Mouse (Mus musculus) left cerebral cortex, adult 2 months (tissue): ENCODE results near the gene Cdc14a. TPM values are rescaled to one million over a fixed set of nuclear protein-coding genes. Genes with fewer than 3 reads are reported as not detected.

Experiments used
- DNase-seq, 2 experiments: peaks; one replicate each; pipeline ENCODE4 v3.0.0; 2021 to 2022; ENCODE audit warnings: low spot score in 2 of 2, mixed read lengths in 1 of 2; ENCODE audit errors: extremely low spot score in 1 of 2
- H3K27ac ChIP-seq: fragments of 200-600 bp; 2 replicates; pipeline ENCODE4 v1.8.1; 2022
- H3K4me3 ChIP-seq: fragments of 200-600 bp; 2 replicates; pipeline ENCODE4 v1.8.1; 2022
- CTCF ChIP-seq: fragments of 200-600 bp; IDR thresholded peaks from 2 replicates; pipeline ENCODE4 v1.8.1; 2022; ENCODE audit warnings: antibody characterized with exemption, mild to moderate bottlenecking, moderate library complexity
- intact Hi-C: fragments of 180-260 bp; cut with DNase I; formaldehyde crosslinking; loops from one replicate; pipeline ENCODE4 v1.15.1; 2025
- total RNA-seq, 2 experiments: library from RNA; stranded (reverse); gene quantifications; 2 replicates each; pipeline ENCODE4 v1.2.3; 2021

The Cdc14a gene
- total RNA-seq, 2 experiments from 2014 or later = 2.6 to 4.5 TPM

- H3K4me3 ChIP-seq = no peak overlapping the region
- no peak for TF ChIP-seq CTCF
- intact Hi-C loops = no loop called here
- DNase-seq = no peak
- no peak overlapping the region for H3K27ac ChIP-seq
Measured at GRCm38 (mm10) chr3:116283996-116284395, 139.8 kb downstream of the Cdc14a start.

- H3K27ac ChIP-seq = no peak overlapping the region
- DNase-seq = no peak
- no peak for TF ChIP-seq CTCF
- intact Hi-C loops = no loop called here
- H3K4me3 ChIP-seq = no peak overlapping the region
Measured at GRCm38 (mm10) chr3:116281663-116282062, 142.2 kb downstream of the Cdc14a start.

GRCm38 (mm10) chr3:116277146-116277545, 146.7 kb downstream of the Cdc14a start:
- intact Hi-C loops = no loop called here
- TF ChIP-seq CTCF = no peak
- H3K27ac ChIP-seq = no peak overlapping the region
- DNase-seq = no peak
- H3K4me3 ChIP-seq = no peak overlapping the region

GRCm38 (mm10) chr3:116271679-116272078, 152.2 kb downstream of the Cdc14a start:
- DNase-seq = no peak
- intact Hi-C loops = no loop called here
- TF ChIP-seq CTCF = no peak
- Histone ChIP-seq H3K4me3 (no peak overlapping the region), H3K27ac (no peak overlapping the region)

- H3K27ac ChIP-seq = no peak overlapping the region
- no peak overlapping the region for H3K4me3 ChIP-seq
- no peak for DNase-seq
- no peak for TF ChIP-seq CTCF
- intact Hi-C loops = no loop called here
Measured at GRCm38 (mm10) chr3:116267036-116267654, 156.7 kb downstream of the Cdc14a start.

- intact Hi-C loops = no loop called here
- no peak for DNase-seq
- H3K27ac ChIP-seq = no peak overlapping the region
- no peak overlapping the region for H3K4me3 ChIP-seq
- no peak for TF ChIP-seq CTCF
Measured at GRCm38 (mm10) chr3:116266360-116266759, 157.5 kb downstream of the Cdc14a start.

- no peak for DNase-seq
- TF ChIP-seq CTCF = no peak
- intact Hi-C loops = no loop called here
- Histone ChIP-seq H3K27ac (no peak overlapping the region), H3K4me3 (no peak overlapping the region)
Measured at GRCm38 (mm10) chr3:116263977-116264376, 159.9 kb downstream of the Cdc14a start.

GRCm38 (mm10) chr3:116263061-116263460, 160.8 kb downstream of the Cdc14a start:
- no peak overlapping the region for H3K27ac ChIP-seq
- DNase-seq = no peak
- no peak overlapping the region for H3K4me3 ChIP-seq
- TF ChIP-seq CTCF = no peak
- intact Hi-C loops = no loop called here

- no peak for TF ChIP-seq CTCF
- no peak overlapping the region for H3K27ac ChIP-seq
- H3K4me3 ChIP-seq = no peak overlapping the region
- intact Hi-C loops = no loop called here
- no peak for DNase-seq
Measured at GRCm38 (mm10) chr3:116256104-116256503, 167.7 kb downstream of the Cdc14a start.

- H3K4me3 ChIP-seq = peak within 1 kb of the TSS; percentile 67
- H3K27ac ChIP-seq = peak within 1 kb of the TSS; percentile 94
- intact Hi-C loops = loop anchor here (1.0 to 5.0 kb wide), 6 partner anchors 44 to 221 kb away; no protein-coding TSS in a partner anchor
- peak; percentile 77 to 79 for DNase-seq
- no peak for TF ChIP-seq CTCF
Measured at GRCm38 (mm10) chr3:116253077-116253531, 170.7 kb downstream of the Cdc14a start, which contains the start of gene Gpr88. Gpr88 (minus strand) TSS chr3:116253503.

GRCm38 (mm10) chr3:116252255-116253040, 171.4 kb downstream of the Cdc14a start:
- TF ChIP-seq CTCF = peak; percentile 7
- peak overlapping the region; percentile 94 for H3K27ac ChIP-seq
- H3K4me3 ChIP-seq = peak overlapping the region; percentile 67
- peak; percentile 52 to 57 for DNase-seq
- intact Hi-C loops = loop anchor here (1.0 to 5.0 kb wide), 6 partner anchors 44 to 220 kb away; no protein-coding TSS in a partner anchor

GRCm38 (mm10) chr3:116251481-116252254, 172.2 kb downstream of the Cdc14a start:
- no peak for TF ChIP-seq CTCF
- peak; percentile 44 to 63 for DNase-seq
- Histone ChIP-seq H3K4me3 (peak overlapping the region; percentile 67), H3K27ac (peak overlapping the region; percentile 94)
- intact Hi-C loops = loop anchor here (2.0 to 5.0 kb wide), 4 partner anchors 45 to 211 kb away; no protein-coding TSS in a partner anchor
